Mouse (Mus musculus): ENCODE data around the gene Kcnma1.

The Kcnma1 gene

GRCm38 (mm10) chr14:23651682-23652081, 362.6 kb downstream of the Kcnma1 start:
- DNase-seq, result no peak

- DNase-seq, result no peak
Observed at GRCm38 (mm10) chr14:23650126-23650525, 364.2 kb downstream of the Kcnma1 start.

DNA sequence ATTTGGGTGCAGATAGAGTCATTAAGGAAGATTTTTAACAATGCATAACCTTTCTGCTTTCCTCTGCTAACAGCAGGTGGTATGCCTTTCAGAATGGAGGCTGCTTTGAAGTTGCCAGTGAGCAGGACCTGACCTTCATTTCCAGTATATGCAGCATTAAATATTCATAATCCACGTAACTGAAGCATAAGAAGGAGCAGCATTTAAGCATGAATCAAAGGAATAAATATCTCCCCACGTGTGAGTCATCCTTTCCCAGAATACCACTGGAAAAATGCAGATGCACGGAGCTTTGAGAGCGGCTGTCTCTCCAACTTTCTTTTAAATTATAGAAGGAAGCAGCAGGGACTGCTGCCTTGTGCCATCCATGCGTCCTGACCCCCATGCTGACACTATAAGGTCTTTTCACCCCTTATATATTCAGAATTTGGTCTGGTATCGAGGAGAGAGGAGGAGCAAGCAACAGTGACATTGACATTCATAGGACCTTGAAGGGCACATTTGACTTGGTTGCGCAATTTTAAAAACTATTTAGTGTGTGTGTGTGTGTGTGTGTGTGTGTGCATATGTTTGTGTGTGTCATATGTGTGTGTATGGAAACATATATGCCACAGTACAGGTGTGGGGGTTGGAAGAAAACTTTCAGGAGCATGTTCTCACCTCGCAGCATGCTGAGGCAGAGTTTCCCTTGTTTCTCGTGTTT, 368.8 kb downstream of the Kcnma1 start:
- DNase-seq, result no peak

DNA sequence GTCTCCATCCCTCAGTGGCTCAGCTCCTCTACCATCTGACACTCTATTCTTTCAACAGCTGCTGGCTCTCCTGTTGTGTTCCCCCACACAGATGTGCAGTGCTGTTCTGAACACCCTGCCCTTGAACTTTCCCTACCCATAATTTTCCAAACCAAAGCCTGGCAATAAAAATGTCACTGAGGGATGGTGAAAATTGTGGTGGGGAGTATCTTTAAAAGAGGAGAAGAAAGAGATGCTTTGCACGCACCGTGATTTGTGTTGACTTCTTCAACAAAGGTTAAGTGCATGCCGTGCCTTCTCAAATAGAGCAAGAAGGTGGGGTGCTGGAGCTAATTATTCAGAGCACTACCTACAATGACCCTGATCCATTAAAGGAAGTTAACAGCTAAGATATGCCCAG, 371.1 kb downstream of the Kcnma1 start:
- DNase-seq, result peak; percentile 18

GRCm38 (mm10) chr14:23640665-23641064, 373.6 kb downstream of the Kcnma1 start:
- no peak for DNase-seq

- no peak for DNase-seq
Observed at GRCm38 (mm10) chr14:23638078-23638695, 376.1 kb downstream of the Kcnma1 start.

DNA sequence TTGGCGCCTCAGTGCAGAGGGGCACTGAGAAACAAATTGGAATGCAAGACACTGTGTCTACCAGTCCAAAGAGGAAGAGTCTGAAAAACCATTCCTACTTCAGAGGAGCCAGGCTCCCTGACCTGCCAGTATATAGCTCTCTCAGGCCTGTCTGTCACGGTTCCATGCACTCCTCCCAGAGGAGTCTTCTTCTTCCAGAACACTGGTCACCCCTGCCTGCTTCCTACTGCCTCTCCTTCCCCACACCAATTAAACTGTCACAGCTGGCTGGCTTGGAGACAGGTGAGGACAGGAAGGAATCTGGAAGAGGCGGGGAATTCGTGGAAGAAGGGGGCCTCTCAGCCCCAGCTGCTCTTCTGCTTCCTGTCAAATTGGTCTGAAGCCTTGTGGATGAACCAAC, 378.4 kb downstream of the Kcnma1 start:
- DNase-seq, result no peak

- no peak for DNase-seq
Observed at GRCm38 (mm10) chr14:23633011-23633595, 381.2 kb downstream of the Kcnma1 start.

- no peak for DNase-seq
Observed at GRCm38 (mm10) chr14:23626925-23627324, 387.4 kb downstream of the Kcnma1 start.

DNA sequence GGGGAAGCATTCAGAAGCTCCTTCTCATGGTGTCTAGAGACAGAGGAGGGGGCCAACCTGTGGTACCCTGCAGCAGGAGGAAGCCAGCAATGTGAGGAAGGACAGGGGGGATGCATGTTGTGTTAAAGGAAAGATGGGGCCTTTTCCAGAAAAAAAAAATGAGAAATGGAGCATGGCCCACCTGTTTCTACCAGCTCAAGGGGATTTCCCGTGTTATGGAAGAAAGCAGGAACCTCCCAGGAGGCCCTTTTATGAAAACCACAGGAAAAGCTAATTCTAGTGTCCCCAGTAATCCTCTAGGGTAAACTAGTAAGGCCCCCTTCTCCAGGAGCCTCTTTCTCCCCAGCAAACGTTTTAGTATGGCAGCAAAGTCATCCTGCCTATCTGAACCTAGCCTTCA, 388.2 kb downstream of the Kcnma1 start:
- DNase-seq, result no peak

- DNase-seq, result no peak
Observed at GRCm38 (mm10) chr14:23625436-23625835, 388.9 kb downstream of the Kcnma1 start.

DNA sequence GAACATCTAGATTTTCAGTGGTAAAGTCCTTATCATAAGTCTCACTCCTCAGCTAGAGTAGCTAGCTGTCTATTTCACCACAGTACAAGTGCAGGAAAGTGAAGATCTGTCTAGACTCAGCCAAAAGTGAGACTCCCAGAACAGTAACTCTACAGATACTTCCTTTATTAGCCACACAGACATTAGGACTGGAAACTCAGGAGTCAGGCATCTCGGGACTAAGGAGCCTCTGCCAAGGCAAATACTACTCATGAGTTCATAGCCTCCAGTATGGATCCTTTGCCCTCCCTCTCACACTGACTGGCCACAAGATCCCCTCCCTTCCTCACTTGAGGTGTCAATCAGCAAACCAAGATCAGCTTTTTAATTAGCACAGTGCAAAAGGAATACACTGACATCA, 389.8 kb downstream of the Kcnma1 start:
- DNase-seq, result no peak

DNA sequence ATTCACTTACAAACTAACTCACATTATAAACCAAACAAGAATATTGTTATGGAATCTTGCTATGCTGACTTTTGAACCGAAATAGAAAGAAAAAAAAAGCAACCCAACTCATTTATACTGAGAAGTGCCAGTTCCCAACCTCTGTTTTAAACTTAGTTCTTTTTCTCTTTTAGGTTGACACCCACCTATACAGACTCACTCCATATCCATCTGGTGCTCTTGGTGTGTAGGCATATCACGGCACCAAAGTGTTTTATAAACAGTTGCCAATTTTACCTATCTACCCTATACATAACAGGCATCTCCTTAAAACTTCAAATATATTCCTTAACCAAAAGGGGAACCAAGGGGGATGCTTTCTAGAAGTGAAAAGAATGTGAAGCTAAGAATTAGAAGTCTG, 393.6 kb downstream of the Kcnma1 start:
- no peak for DNase-seq

DNA sequence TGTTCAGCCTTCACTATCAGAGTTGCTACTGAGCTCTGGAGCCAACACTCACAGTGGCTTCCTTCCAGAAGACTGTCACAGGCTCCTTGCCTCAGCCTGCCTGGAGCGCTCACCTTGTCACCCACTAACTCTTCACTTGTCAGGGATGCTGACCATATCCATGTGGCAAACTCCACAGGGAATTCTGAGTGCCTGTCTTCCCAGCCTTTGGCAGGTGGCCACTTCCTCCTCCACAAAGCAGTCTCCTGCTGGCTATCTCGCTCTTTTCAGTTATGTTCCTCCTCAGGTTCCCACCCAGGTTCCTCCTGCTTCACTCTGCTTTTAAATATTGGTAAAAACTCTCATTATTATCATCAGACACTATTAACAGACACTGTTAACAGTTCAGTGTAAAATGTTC, 395.3 kb downstream of the Kcnma1 start:
- DNase-seq, result no peak

DNA sequence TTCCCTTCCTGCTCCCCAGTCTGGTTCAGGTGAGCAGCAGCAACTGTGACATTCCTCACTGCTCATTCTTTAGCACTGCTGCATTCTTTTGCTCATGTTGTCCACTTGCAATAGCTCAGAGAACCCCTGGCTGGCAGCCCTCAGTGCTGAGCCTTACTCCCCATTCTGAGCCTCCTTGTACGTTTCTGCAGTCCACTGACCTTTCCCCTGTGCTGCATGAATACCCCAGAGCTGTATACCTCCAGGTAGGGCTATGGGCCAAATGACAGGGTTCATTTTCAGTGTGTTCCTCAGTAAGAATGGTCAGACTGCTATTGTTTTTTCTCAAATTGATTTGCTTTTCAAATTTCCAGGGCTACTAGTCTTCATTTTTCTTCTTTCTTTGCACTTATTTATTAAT, 396.2 kb downstream of the Kcnma1 start:
- no peak for DNase-seq

- no peak for DNase-seq
Observed at GRCm38 (mm10) chr14:23610054-23610453, 404.2 kb downstream of the Kcnma1 start.

- no peak for DNase-seq
Observed at GRCm38 (mm10) chr14:23605740-23606139, 408.6 kb downstream of the Kcnma1 start.

DNA sequence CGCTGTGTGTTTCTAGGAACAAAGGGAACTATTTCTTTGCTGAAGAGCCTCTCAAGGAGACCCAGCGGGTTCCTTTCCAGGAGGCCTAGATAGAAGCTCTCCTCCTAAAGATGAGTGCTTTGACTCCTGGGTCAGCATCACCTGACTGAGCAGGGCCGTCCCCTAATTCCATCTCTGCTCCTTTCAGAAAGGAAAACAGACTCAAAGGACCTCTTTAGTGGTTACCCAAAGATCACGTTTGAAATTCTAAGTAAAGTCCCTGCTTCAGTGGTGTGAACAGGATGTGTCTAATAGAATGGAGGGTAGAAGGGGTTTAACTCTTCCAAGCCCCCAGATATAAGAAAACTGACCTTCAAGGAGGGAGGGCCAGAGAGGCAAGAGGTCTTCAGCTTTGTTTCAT, 411.4 kb downstream of the Kcnma1 start:
- no peak for DNase-seq

DNA sequence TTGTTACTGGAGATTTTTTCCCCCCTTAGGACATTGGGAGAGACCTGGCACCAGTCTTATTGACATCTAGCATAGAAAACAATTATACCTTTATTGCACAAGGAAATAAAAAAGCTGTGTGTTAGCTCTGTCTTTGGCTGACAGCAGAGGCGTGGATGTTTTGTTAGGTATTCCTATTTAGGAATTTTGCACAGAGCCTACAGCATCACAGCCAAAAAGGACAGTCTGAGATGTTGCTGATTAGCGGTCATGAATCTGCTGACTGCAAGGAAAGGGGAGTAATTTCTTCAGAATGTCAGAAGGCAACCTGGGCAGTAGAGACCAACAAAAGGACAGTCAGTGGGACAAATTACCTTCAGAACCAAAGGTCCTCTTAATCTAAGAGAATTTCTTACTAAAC, 412.2 kb downstream of the Kcnma1 start:
- DNase-seq, result no peak

GRCm38 (mm10) chr14:23594629-23595028, 419.7 kb downstream of the Kcnma1 start:
- no peak for DNase-seq

- DNase-seq, result peak; percentile 43
Observed at GRCm38 (mm10) chr14:23592826-23593447, 421.4 kb downstream of the Kcnma1 start.

- DNase-seq, result no peak
Observed at GRCm38 (mm10) chr14:23589744-23590481, 424.4 kb downstream of the Kcnma1 start.

- no peak for DNase-seq
Observed at GRCm38 (mm10) chr14:23587451-23587850, 426.8 kb downstream of the Kcnma1 start.

Data from embryo, embryonic 11 days (tissue).